Mouse (Mus musculus): Measurements from ENCODE around the gene Slc9a8.

DNA sequence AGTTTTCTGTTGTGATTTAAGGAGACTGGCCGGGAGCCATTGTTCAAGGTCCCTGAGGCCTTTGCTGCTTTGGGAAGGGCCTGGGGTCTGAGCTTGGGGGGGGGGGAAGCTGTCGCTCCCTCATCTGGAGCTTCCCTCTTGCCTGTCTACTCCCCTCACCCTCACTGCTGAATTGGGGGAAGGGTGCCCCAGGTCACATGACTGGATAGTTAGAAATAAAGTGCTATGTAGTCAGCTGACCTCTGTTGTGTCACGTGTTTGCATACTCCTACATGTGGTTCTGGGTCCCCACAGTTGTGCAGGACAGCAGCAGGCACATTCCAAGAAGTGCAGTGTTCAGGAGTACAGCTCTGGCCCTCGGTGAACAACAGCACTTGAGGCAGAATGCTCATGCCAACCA lies 55.2 kb downstream of the Slc9a8 start:
- no peak for TF ChIP-seq CTCF (IDR thresholded peaks at IDR 0.05; ENCODE audit: low read depth, low read length)
- TF ChIP-seq POLR2A (IDR thresholded peaks at IDR 0.05; ENCODE audit: borderline replicate concordance, low read depth, low read length), result no peak
